Mouse (Mus musculus): ENCODE results near the gene Dennd2a. TPM values are rescaled to one million over a fixed set of nuclear protein-coding genes. Genes with fewer than 3 reads are reported as not detected.

The Dennd2a gene
- polyA plus RNA-seq, 1 experiment = 7.3 TPM

DNA sequence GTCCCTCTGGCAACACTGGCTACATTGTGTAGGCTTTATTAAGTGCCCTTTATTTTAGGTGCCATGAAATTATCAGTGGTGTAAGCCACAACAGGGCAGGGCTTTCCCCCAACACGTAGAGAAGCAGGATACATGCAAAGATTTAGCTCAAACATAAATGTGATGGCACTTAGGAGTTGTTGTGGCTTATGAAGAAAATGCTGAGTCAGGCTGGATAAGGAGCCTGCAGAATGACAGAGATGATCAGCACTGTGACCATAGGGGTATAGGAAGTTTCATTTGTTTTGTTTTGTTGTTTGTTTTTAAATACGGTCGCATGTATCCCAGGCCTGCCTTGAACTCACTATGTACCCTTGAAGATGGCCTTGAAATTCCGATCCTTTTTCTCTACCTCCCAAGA is 65.5 kb downstream of the Dennd2a start:
- no peak for TF ChIP-seq CTCF (IDR thresholded peaks at IDR 0.05; ENCODE audit: extremely low read depth, insufficient read depth, insufficient read length, insufficient replicate concordance)
- TF ChIP-seq POLR2A (IDR thresholded peaks at IDR 0.05; ENCODE audit: low read depth, low read length) = no peak
- Histone ChIP-seq H3K27ac (ENCODE audit: insufficient read depth, low read length) (no peak overlapping the region), H3K4me3 (ENCODE audit: extremely low read depth, insufficient read depth, insufficient read length) (no peak overlapping the region), H3K27me3 (ENCODE audit: control insufficient read depth, insufficient read depth, low read length) (no peaks in the 10 kb centered on the region), H3K4me1 (ENCODE audit: control insufficient read depth, insufficient read depth, insufficient read length) (no peaks in the 10 kb centered on the region), H3K36me3 (ENCODE audit: control insufficient read depth, insufficient read depth, low read length) (no peaks in the 10 kb centered on the region)
- no peak for DNase-seq (ENCODE audit: low read depth in 1 of 2, low spot score in 2 of 2)
- 80% methylated on average over 4 of the region's 4 CpGs for WGBS

DNA sequence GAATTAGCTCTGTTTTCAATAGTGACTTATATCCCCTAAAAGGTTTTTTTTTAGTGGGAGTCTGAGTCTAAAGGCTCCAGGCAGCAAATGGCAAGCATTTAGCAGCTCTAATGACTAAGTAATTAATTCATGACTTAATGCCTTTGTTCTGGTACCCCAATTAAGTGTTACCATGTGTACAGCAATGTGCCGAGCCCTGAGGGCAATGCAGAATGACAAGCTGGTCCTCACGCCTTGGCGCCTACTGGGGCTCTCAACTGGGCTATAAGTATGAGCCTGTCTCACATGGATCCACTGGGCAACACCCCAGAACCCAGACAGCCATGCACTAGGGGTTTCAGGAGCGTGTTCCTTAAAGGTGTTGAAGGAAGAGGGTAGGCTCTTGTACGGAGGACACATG is 66.5 kb downstream of the Dennd2a start:
- Histone ChIP-seq H3K27ac (ENCODE audit: insufficient read depth, low read length) (no peak overlapping the region), H3K4me3 (ENCODE audit: extremely low read depth, insufficient read depth, insufficient read length) (no peak overlapping the region), H3K4me1 (ENCODE audit: control insufficient read depth, insufficient read depth, insufficient read length) (no peaks in the 10 kb centered on the region), H3K27me3 (ENCODE audit: control insufficient read depth, insufficient read depth, low read length) (no peaks in the 10 kb centered on the region), H3K36me3 (ENCODE audit: control insufficient read depth, insufficient read depth, low read length) (no peaks in the 10 kb centered on the region)
- WGBS = 89% methylated on average over 5 of the region's 5 CpGs
- no peak for TF ChIP-seq CTCF (IDR thresholded peaks at IDR 0.05; ENCODE audit: extremely low read depth, insufficient read depth, insufficient read length, insufficient replicate concordance)
- TF ChIP-seq POLR2A (IDR thresholded peaks at IDR 0.05; ENCODE audit: low read depth, low read length) = no peak
- no peak for DNase-seq (ENCODE audit: low read depth in 1 of 2, low spot score in 2 of 2)

DNA sequence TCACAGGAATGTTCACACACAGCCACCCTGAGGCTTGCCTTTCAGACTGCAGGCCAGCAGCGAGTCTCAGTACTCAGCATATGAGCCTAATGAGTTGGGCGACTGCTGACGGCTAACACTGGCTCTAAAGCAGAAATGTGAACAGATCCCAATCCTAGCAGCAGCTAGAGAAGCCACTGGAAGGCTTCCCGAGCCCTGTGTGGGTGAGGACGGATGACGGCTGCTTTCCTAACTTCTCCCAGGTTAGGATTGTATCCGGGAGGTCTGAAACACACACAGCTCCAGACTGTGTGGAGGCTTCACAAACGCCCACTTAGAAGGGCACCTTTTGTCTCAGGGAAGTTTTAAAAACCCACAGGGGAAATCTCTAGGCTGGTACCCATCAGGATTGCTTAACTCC is 69.4 kb downstream of the Dennd2a start:
- H3K4me1 ChIP-seq (ENCODE audit: control insufficient read depth, insufficient read depth, insufficient read length) = no peaks in the 10 kb centered on the region
- DNase-seq (ENCODE audit: low read depth in 1 of 2, low spot score in 2 of 2) = no peak
- TF ChIP-seq CTCF (IDR thresholded peaks at IDR 0.05; ENCODE audit: extremely low read depth, insufficient read depth, insufficient read length, insufficient replicate concordance) = no peak
- no peak for TF ChIP-seq POLR2A (IDR thresholded peaks at IDR 0.05; ENCODE audit: low read depth, low read length)
- no peak overlapping the region for H3K27ac ChIP-seq (ENCODE audit: insufficient read depth, low read length)
- no peaks in the 10 kb centered on the region for H3K27me3 ChIP-seq (ENCODE audit: control insufficient read depth, insufficient read depth, low read length)
- no peak overlapping the region for H3K4me3 ChIP-seq (ENCODE audit: extremely low read depth, insufficient read depth, insufficient read length)
- no peaks in the 10 kb centered on the region for H3K36me3 ChIP-seq (ENCODE audit: control insufficient read depth, insufficient read depth, low read length)
- 92% methylated on average over 8 of the region's 8 CpGs for WGBS

DNA sequence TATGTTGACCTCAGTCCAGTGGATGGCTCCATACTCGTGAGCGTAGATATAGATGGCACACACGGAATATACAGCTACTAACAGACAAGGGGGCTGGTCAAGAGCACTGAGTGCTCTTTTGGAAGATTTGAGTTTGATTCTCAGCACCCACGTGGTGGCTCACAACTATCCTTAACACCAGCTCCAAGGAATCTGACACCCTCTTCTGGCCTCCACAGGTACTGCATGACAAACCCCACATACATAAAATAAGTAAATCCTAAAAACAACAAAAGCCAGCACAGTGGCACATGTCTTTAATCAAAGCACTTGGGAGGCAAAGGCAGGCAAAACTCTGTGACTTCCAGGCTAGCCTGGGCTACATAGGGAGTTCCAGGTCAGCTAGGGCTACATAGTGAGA is 74.0 kb downstream of the Dennd2a start:
- Histone ChIP-seq H3K4me1 (ENCODE audit: control insufficient read depth, insufficient read depth, insufficient read length) (no peaks in the 10 kb centered on the region), H3K36me3 (ENCODE audit: control insufficient read depth, insufficient read depth, low read length) (no peaks in the 10 kb centered on the region), H3K4me3 (ENCODE audit: extremely low read depth, insufficient read depth, insufficient read length) (no peak overlapping the region), H3K27me3 (ENCODE audit: control insufficient read depth, insufficient read depth, low read length) (no peaks in the 10 kb centered on the region), H3K27ac (ENCODE audit: insufficient read depth, low read length) (no peak overlapping the region)
- TF ChIP-seq CTCF (IDR thresholded peaks at IDR 0.05; ENCODE audit: extremely low read depth, insufficient read depth, insufficient read length, insufficient replicate concordance) (no peak), POLR2A (IDR thresholded peaks at IDR 0.05; ENCODE audit: low read depth, low read length) (no peak)
- no peak for DNase-seq (ENCODE audit: low read depth in 1 of 2, low spot score in 2 of 2)
- WGBS = 96% methylated on average over 4 of the region's 4 CpGs

DNA sequence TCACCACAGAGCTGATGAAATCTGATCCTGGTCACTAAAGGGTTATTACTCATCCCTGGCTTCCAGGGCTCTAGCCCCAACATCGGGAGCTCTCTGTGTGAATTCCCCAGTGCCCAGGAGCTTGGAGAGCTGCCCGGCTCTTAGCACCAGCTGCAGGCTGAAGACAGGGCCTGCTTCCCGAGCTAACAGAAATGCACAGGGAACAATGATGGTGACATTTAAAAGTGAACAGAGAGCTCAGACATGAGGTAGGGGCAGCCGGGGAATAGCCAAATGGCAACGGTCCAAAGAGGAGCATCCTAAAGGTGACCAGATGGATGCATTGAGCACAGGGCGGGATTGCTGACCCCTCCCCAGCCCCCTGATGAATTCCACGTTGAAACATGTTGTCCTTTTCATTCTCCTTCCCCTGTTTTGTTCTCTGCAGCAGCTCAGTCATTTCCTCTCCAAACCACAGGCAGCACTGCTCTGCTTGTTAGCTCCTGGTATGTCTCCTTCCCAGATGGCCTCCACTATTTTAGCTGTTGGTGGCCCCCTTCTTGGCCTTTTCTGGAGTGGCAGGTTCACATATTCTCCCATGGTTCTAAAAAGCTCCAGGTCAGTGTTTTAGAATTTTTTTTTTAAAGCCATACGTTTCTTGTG is 79.0 kb downstream of the Dennd2a start:
- Histone ChIP-seq H3K36me3 (ENCODE audit: control insufficient read depth, insufficient read depth, low read length) (no peaks in the 10 kb centered on the region), H3K27ac (ENCODE audit: insufficient read depth, low read length) (no peak overlapping the region), H3K4me1 (ENCODE audit: control insufficient read depth, insufficient read depth, insufficient read length) (no peaks in the 10 kb centered on the region), H3K27me3 (ENCODE audit: control insufficient read depth, insufficient read depth, low read length) (no peaks in the 10 kb centered on the region), H3K4me3 (ENCODE audit: extremely low read depth, insufficient read depth, insufficient read length) (no peak overlapping the region)
- TF ChIP-seq CTCF (IDR thresholded peaks at IDR 0.05; ENCODE audit: extremely low read depth, insufficient read depth, insufficient read length, insufficient replicate concordance) = no peak
- TF ChIP-seq POLR2A (IDR thresholded peaks at IDR 0.05; ENCODE audit: low read depth, low read length) = no peak
- no peak for DNase-seq (ENCODE audit: low read depth in 1 of 2, low spot score in 2 of 2)
- WGBS = 34% methylated on average over 8 of the region's 8 CpGs

DNA sequence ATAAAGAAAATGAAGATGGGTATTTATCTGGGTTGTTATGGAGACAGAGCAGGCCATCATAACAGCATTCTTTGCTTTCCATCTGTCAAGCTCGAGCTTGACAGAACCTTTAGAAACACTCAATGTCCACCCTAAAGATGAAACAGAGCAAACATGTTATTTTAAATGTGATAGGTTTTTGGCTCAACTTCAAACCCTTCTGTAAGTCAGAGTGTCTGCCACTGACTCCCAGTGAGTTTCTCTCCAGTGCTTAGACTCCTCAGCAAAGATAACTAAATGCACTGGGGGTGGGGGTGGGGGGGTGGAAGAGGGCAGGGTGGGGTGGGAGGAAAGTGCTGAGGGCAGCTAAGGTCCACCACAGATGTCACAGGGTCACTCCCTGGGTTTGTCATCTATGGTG is 81.0 kb downstream of the Dennd2a start:
- TF ChIP-seq POLR2A (IDR thresholded peaks at IDR 0.05; ENCODE audit: low read depth, low read length) (no peak), CTCF (IDR thresholded peaks at IDR 0.05; ENCODE audit: extremely low read depth, insufficient read depth, insufficient read length, insufficient replicate concordance) (no peak)
- H3K4me3 ChIP-seq (ENCODE audit: extremely low read depth, insufficient read depth, insufficient read length) = no peak overlapping the region
- no peaks in the 10 kb centered on the region for H3K4me1 ChIP-seq (ENCODE audit: control insufficient read depth, insufficient read depth, insufficient read length)
- no peaks in the 10 kb centered on the region for H3K36me3 ChIP-seq (ENCODE audit: control insufficient read depth, insufficient read depth, low read length)
- no peak overlapping the region for H3K27ac ChIP-seq (ENCODE audit: insufficient read depth, low read length)
- WGBS = 87% methylated on average over 1 of the region's 1 CpGs
- no peaks in the 10 kb centered on the region for H3K27me3 ChIP-seq (ENCODE audit: control insufficient read depth, insufficient read depth, low read length)
- no peak for DNase-seq (ENCODE audit: low read depth in 1 of 2, low spot score in 2 of 2)

DNA sequence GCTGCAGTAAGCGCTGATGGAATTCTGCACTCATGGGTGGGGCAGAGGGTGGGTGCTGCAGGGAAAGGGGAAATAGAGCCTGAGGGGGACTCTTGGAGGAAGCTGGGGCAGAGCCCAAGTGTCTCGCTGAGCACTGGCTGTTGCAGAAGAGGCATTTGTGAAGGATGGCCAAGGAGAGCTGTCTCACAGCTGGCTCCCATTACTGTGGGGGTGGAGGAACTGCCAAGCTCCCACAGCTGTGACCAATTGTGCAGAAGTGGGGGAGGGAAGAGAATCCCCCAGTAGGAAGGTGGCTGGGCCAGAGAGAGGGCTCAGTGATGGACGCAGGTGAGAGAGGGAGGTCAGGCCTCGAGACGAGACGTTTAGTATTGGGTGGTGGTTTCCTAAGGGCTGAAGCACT is 83.2 kb downstream of the Dennd2a start:
- DNase-seq (ENCODE audit: low read depth in 1 of 2, low spot score in 2 of 2) = no peak
- H3K36me3 ChIP-seq (ENCODE audit: control insufficient read depth, insufficient read depth, low read length) = no peaks in the 10 kb centered on the region
- 73% methylated on average over 6 of the region's 6 CpGs for WGBS
- no peak overlapping the region for H3K27ac ChIP-seq (ENCODE audit: insufficient read depth, low read length)
- TF ChIP-seq POLR2A (IDR thresholded peaks at IDR 0.05; ENCODE audit: low read depth, low read length) (no peak), CTCF (IDR thresholded peaks at IDR 0.05; ENCODE audit: extremely low read depth, insufficient read depth, insufficient read length, insufficient replicate concordance) (no peak)
- H3K4me3 ChIP-seq (ENCODE audit: extremely low read depth, insufficient read depth, insufficient read length) = no peak overlapping the region
- no peaks in the 10 kb centered on the region for H3K4me1 ChIP-seq (ENCODE audit: control insufficient read depth, insufficient read depth, insufficient read length)
- H3K27me3 ChIP-seq (ENCODE audit: control insufficient read depth, insufficient read depth, low read length) = no peaks in the 10 kb centered on the region

Data from spleen, adult 2 months (tissue).